Mouse (Mus musculus): Measurements from ENCODE around the gene Vmn1r37. TPM values are rescaled to one million over a fixed set of nuclear protein-coding genes. Genes with fewer than 3 reads are reported as not detected.

Gene Vmn1r37
- not detected for polyA plus RNA-seq (2015; fragmentation: Illumina TruSeq; extraction: RNeasy Lipid Tissue Mini Kit (QIAGEN cat#74804); ENCODE audit: low read depth, low replicate concordance)

DNA sequence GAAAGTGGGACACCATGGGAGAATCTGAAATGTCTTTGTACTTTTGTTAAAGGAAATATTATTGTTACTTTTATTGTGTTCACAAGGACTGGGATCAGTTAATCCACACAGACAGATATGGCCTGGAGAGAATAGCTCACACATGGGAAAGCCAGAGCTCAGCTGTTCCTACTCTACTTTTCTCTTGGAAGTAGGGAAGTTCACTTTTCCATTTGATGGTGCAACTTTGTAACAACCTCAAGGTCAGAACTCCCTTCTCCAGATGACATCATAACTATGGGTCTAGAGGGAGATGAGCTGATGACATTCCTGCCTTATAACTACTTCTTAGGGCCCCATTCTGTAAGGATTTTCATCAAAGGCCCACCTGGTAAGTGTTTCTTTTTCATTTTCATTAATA lies at the start of gene Vmn1r37:
Vmn1r37 (plus strand) TSS at position 301 of the 400 bp plus-strand sequence.

DNA sequence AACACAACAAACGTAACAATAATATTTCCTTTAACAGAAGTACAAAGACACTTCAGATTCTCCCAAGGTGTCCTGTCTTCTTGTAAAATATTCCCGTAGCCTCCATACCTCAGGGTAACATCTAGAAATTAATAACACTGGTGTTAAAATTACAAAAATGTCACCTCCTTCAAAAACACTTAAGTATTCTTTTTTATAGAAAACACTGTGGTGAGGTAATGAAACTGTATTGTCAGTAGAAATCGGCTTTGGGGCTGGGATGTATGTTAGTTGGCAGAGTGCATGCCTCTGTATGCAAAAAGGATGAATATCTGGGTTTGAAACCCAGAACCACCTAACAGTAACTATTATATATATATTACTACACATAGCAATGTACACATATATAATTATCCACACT lies 43.4 kb upstream of the Vmn1r37 start, which contains the start of gene Vmn1r35:
Vmn1r35 (minus strand) TSS at position 101 of the 400 bp plus-strand sequence.

GRCm38 (mm10) chr6:66719068-66719467 lies 10.1 kb upstream of the Vmn1r37 start, which contains the start of gene Vmn1r36:
TSS of gene Vmn1r36 (minus strand) at chr6:66719168.

DNA sequence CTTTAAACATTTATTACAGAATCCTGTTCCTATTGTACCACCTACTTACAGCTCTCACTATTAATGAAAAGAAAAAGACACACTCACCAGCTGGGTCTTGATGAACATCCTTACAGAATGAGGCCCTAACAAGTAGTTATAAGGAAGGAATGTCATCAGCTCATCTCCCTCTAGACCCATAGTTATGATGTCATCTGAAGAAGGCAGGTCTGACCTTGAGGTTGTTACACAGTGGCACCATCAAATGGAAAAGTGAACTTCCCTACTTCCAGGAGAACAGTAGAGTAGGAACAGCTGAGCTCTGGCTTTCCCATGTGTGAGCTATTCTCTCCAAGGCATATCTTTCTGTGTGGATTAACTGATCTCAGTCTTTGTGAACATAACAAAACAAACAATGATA lies 53.3 kb downstream of the Vmn1r37 start, which contains the start of gene Vmn1r38:
Vmn1r38 (minus strand) TSS at position 101 of the 400 bp plus-strand sequence.

Other genes with a start within 250 kb of the Vmn1r37 start
- 13.1 TPM for gene Mad2l1, start 194.0 kb upstream of the Vmn1r37 start, polyA plus RNA-seq (2015; fragmentation: Illumina TruSeq; extraction: RNeasy Lipid Tissue Mini Kit (QIAGEN cat#74804); ENCODE audit: low read depth, low replicate concordance)
- gene Vmn1r32, start 169.3 kb upstream of the Vmn1r37 start, polyA plus RNA-seq (2015; fragmentation: Illumina TruSeq; extraction: RNeasy Lipid Tissue Mini Kit (QIAGEN cat#74804); ENCODE audit: low read depth, low replicate concordance): not detected
- not detected for gene Vmn1r33, start 111.1 kb upstream of the Vmn1r37 start, polyA plus RNA-seq (2015; fragmentation: Illumina TruSeq; extraction: RNeasy Lipid Tissue Mini Kit (QIAGEN cat#74804); ENCODE audit: low read depth, low replicate concordance)
- gene Vmn1r34, start 85.5 kb upstream of the Vmn1r37 start, polyA plus RNA-seq (2015; fragmentation: Illumina TruSeq; extraction: RNeasy Lipid Tissue Mini Kit (QIAGEN cat#74804); ENCODE audit: low read depth, low replicate concordance): not detected
- not detected for gene Vmn1r35, start 43.5 kb upstream of the Vmn1r37 start, polyA plus RNA-seq (2015; fragmentation: Illumina TruSeq; extraction: RNeasy Lipid Tissue Mini Kit (QIAGEN cat#74804); ENCODE audit: low read depth, low replicate concordance)
- not detected for gene Vmn1r36, start 10.2 kb upstream of the Vmn1r37 start, polyA plus RNA-seq (2015; fragmentation: Illumina TruSeq; extraction: RNeasy Lipid Tissue Mini Kit (QIAGEN cat#74804); ENCODE audit: low read depth, low replicate concordance)
- gene Vmn1r38, start 53.2 kb downstream of the Vmn1r37 start, polyA plus RNA-seq (2015; fragmentation: Illumina TruSeq; extraction: RNeasy Lipid Tissue Mini Kit (QIAGEN cat#74804); ENCODE audit: low read depth, low replicate concordance): not detected
- not detected for gene Vmn1r39, start 81.2 kb downstream of the Vmn1r37 start, polyA plus RNA-seq (2015; fragmentation: Illumina TruSeq; extraction: RNeasy Lipid Tissue Mini Kit (QIAGEN cat#74804); ENCODE audit: low read depth, low replicate concordance)
- gene Gng12, start 167.0 kb downstream of the Vmn1r37 start, polyA plus RNA-seq (2015; fragmentation: Illumina TruSeq; extraction: RNeasy Lipid Tissue Mini Kit (QIAGEN cat#74804); ENCODE audit: low read depth, low replicate concordance): 55.7 TPM